Mouse (Mus musculus) kidney, postnatal 0 days (tissue): ENCODE results near the gene Ewsr1. TPM values are rescaled to one million over a fixed set of nuclear protein-coding genes. Genes with fewer than 3 reads are reported as not detected.
A peak's percentile ranks its signal among the peaks of the same experiment; 100 is the strongest.

ENCODE experiments used
- ATAC-seq: fragments of 200-750 bp; cut with Nextera tagmentation; replicated peaks from 2 replicates; pipeline ENCODE4 v1.8.0; 2017; ENCODE audit warnings: low read depth, moderate number of reproducible peaks, moderate TSS enrichment, moderate library complexity; ENCODE audit not compliant: low FRiP score
- DNase-seq: peaks from one replicate; pipeline ENCODE4 v3.0.0-alpha.2; 2016; ENCODE audit warnings: low spot score
- H3K27ac ChIP-seq: fragments of 300-500 bp; sonication (generic); 2 replicates; pipeline ENCODE4 v1.5.1; 2014; ENCODE audit warnings: mild to moderate bottlenecking
- H3K27me3 ChIP-seq: fragments of 300-500 bp; sonication (generic); 2 replicates; pipeline ENCODE4 v1.6.1; 2014; ENCODE audit warnings: low read length, mixed read lengths; ENCODE audit not compliant: insufficient read depth
- H3K36me3 ChIP-seq: fragments of 300-500 bp; sonication (generic); 2 replicates; pipeline ENCODE4 v1.6.1; 2014; ENCODE audit warnings: low read length, mixed read lengths; ENCODE audit not compliant: insufficient read depth
- H3K4me1 ChIP-seq: fragments of 300-500 bp; sonication (generic); replicated peaks from 2 replicates; pipeline ENCODE4 v1.6.1; 2014; ENCODE audit warnings: antibody characterized with exemption, low read length, mixed read lengths; ENCODE audit not compliant: insufficient read depth
- H3K4me2 ChIP-seq: fragments of 300-500 bp; sonication (generic); 2 replicates; pipeline ENCODE4 v1.6.1; 2014; ENCODE audit warnings: mild to moderate bottlenecking, low read length, moderate library complexity, mixed read lengths
- H3K4me3 ChIP-seq: fragments of 300-500 bp; sonication (generic); replicated peaks from 2 replicates; pipeline ENCODE4 v1.5.1; 2014; ENCODE audit warnings: low read depth, low read length
- H3K9ac ChIP-seq: fragments of 300-500 bp; sonication (generic); 2 replicates; pipeline ENCODE4 v1.6.1; 2014; ENCODE audit warnings: low read depth, low read length
- H3K9me3 ChIP-seq: fragments of 300-500 bp; sonication (generic); replicated peaks from 2 replicates; pipeline ENCODE4 v1.6.1; 2016; ENCODE audit warnings: low read length, inconsistent platforms, mixed read lengths
- CTCF ChIP-seq: IDR thresholded peaks from 2 replicates; pipeline ENCODE4 v1.5.1; 2016; ENCODE audit warnings: antibody characterized with exemption, low read depth, mild to moderate bottlenecking, moderate library complexity
- WGBS: fragments of 180-500 bp; shearing (Covaris S2); extraction: QIAGEN DNeasy Blood & Tissue Kit; methylation state at CpG from one replicate; pipeline ENCODE4 v1.1.7; 2014; 5-methylcytosine and 5-hydroxymethylcytosine counted together
- polyA plus RNA-seq: library from polyadenylated mRNA; unstranded; fragments of >200 nt; fragmentation: Nextera tagmentation; extraction: Ambion mirVana; gene quantifications from 2 replicates; pipeline ENCODE4 v1.2.1, GENCODE M21; 2015

Ewsr1 gene
- polyA plus RNA-seq, 1 experiment from 2014 or later = 477 TPM

DNA sequence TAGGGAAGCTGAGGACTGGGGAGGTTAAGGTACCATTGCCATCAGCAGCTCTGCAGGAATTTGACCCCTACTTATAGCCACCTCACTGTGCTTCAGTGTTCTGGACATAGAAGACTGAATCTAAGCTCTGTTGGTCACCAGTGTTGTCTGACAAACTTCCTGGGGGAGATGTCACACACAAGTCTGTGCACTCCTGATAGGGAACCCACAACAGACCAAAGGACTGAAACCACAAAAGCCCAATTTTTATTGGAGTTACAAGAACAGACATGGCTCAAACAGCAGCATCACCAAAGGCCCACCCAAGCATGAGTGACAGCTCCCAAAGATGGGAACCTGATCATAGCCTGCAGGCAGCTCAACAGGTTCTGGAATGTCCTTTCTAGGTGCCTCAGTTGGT is 32.0 kb downstream of the Ewsr1 start:
- ATAC-seq = no peak
- no peak overlapping the region for H3K27ac ChIP-seq
- no peaks in the 10 kb centered on the region for H3K27me3 ChIP-seq

DNA sequence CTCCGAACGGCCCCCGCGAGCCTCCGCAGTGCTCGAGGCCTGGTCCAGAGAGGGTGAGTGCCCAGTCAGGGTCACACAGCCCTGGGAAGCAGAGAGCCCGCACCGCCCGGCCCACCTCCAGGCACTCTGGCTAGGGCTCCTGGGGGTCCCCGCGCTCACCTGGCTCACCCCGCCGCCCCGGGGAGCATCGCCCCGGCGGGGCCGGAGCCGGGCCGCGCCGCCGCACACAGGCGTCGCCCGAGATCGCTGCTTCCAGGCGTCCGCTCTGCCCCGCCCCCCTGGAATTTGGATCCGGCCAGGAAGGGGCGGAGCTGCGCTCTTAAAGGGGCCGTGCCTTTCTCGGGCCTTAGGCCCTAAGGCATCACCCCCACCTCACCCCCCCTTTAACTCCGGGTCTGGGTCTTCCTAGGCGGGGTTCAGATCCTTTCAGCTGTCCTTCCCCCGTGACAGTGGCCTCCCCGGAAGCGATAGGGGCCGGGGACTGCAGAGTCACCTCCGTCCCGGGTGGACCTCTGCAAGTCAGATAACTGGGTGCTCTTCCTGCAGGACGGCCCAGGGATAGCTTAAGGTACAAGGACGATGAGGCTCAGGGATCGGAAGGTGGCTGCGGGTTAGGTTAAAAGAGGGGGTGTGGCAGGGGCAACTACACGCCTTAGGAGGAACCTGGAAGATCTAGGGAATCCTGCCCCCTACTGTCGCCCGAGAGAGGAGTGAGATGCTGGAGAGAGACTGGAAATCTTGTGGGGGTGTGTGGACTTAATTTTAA is 33.8 kb downstream of the Ewsr1 start, which contains the start of gene Gas2l1:
TSS of gene Gas2l1 (minus strand) at position 272 of the 766 bp plus-strand sequence.
- Histone ChIP-seq H3K9me3 (no peaks in the 10 kb centered on the region), H3K4me1 (peaks cover 22% of the 10 kb centered on the region), H3K4me3 (peak within 1 kb of the TSS; percentile 65), H3K9ac (peak within 1 kb of the TSS; percentile 76), H3K27ac (peak within 1 kb of the TSS; percentile 54; the same call in 1 of the 2 replicates), H3K27me3 (no peaks in the 10 kb centered on the region), H3K4me2 (peak within 1 kb of the TSS; percentile 86), H3K36me3 (peaks cover 13% of the 10 kb centered on the region)
- DNase-seq = peak; percentile 94
- ATAC-seq = peak; percentile 65
- under 1% methylated on average over 50 of the region's 50 CpGs for WGBS
- TF ChIP-seq CTCF = peak; percentile 75

More for the DNA sequence above, 32.0 kb downstream of the Ewsr1 start:
- peaks cover 20% of the 10 kb centered on the region for H3K4me1 ChIP-seq
- H3K36me3 ChIP-seq = peaks cover 31% of the 10 kb centered on the region
- no peak overlapping the region for H3K9ac ChIP-seq
- TF ChIP-seq CTCF = no peak
- H3K4me2 ChIP-seq = no peak overlapping the region
- DNase-seq = no peak
- no peaks in the 10 kb centered on the region for H3K9me3 ChIP-seq
- no peak overlapping the region for H3K4me3 ChIP-seq

GRCm38 (mm10) chr11:5064282-5065055 is 34.6 kb downstream of the Ewsr1 start:
- TF ChIP-seq CTCF = no peak
- H3K4me2 ChIP-seq = peak overlapping the region; percentile 86
- 16% methylated on average over 38 of the region's 38 CpGs for WGBS
- peaks cover 13% of the 10 kb centered on the region for H3K36me3 ChIP-seq
- ATAC-seq (no peak), DNase-seq (no peak)
- H3K9me3 ChIP-seq = no peaks in the 10 kb centered on the region
- peak overlapping the region; percentile 54; the same call in 1 of the 2 replicates for H3K27ac ChIP-seq
- H3K4me3 ChIP-seq = peak overlapping the region; percentile 65
- H3K4me1 ChIP-seq = peaks cover 22% of the 10 kb centered on the region
- H3K27me3 ChIP-seq = no peaks in the 10 kb centered on the region
- H3K9ac ChIP-seq = peak overlapping the region; percentile 76

- H3K27me3 ChIP-seq = peaks cover 7% of the 10 kb centered on the region
- ATAC-seq (no peak), DNase-seq (no peak)
- H3K36me3 ChIP-seq = peaks cover 6% of the 10 kb centered on the region; the same call in 1 of the 2 replicates
- no peak for TF ChIP-seq CTCF
- peak overlapping the region; percentile 86 for H3K4me2 ChIP-seq
- H3K9me3 ChIP-seq = no peaks in the 10 kb centered on the region
- H3K4me1 ChIP-seq = peaks cover 22% of the 10 kb centered on the region
- peak overlapping the region; percentile 65; the same call in 1 of the 2 replicates for H3K4me3 ChIP-seq
- H3K27ac ChIP-seq = no peak overlapping the region
- WGBS = 64% methylated on average over 31 of the region's 31 CpGs
- peak overlapping the region; percentile 76; the same call in 1 of the 2 replicates for H3K9ac ChIP-seq
Measured at GRCm38 (mm10) chr11:5063561-5064281, 35.3 kb downstream of the Ewsr1 start.

- WGBS = 73% methylated on average over 13 of the region's 13 CpGs
- Histone ChIP-seq H3K9ac (no peak overlapping the region), H3K4me1 (peaks cover 27% of the 10 kb centered on the region), H3K27ac (no peak overlapping the region), H3K27me3 (peaks cover 7% of the 10 kb centered on the region), H3K36me3 (no peaks in the 10 kb centered on the region), H3K9me3 (no peaks in the 10 kb centered on the region), H3K4me3 (no peak overlapping the region), H3K4me2 (no peak overlapping the region)
- TF ChIP-seq CTCF = no peak
- no peak for DNase-seq
- no peak for ATAC-seq
Measured at GRCm38 (mm10) chr11:5062860-5063505, 36.1 kb downstream of the Ewsr1 start.
